Mouse (Mus musculus): ENCODE results near the gene Pde4c. TPM values are rescaled to one million over a fixed set of nuclear protein-coding genes. Genes with fewer than 3 reads are reported as not detected.

Pde4c gene
- polyA plus RNA-seq, 1 experiment from 2014 or later = 0.16 TPM

DNA sequence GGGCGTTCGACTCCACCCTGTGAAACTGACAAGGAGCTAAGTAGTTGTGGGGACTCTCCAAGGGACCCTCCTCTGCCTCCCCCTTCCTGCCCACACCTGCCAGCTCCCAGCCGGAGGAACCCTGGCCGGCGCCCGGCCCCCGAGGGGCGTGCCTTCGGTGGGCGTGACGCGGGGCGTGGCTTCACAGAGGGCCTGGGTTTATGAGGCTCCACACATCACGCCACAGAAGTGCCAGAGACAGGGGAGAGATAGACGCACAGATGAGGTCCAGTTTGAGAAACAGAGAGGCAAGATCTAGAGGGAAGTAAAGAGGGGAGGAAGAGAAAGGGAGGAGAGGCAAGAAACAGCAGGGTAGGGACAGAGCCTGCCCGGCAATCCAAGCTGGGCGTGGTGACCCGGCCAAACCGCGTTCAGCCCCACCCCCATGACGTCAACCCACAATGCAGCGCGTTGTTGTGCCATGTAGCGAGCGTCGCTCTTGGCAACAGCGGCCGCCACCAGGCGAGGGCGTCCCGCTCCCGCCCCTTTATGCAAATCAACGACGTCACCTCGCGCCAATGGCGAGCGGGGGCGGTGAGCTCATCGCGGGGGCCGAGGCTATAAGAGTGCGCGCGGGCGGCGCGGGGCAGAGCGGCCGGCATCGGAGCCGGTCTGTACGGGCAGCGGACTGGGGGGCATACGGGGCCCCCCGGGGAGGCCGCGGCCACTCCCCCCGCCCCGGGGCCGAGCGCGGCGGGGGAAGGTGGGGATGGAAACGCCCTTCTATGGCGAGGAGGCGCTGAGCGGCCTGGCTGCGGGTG lies 25.0 kb upstream of the Pde4c start, which contains the start of gene Jund:
Gene Jund, plus strand, starts transcription at position 640 of the 800 bp plus-strand sequence.
- Histone ChIP-seq H3K27me3 (no peaks in the 10 kb centered on the region), H3K9me3 (no peaks in the 10 kb centered on the region), H3K4me2 (peak within 1 kb of the TSS; percentile 70), H3K9ac (peak within 1 kb of the TSS; percentile 98), H3K4me3 (peak within 1 kb of the TSS; percentile 86), H3K27ac (peak within 1 kb of the TSS; percentile 99), H3K36me3 (no peaks in the 10 kb centered on the region), H3K4me1 (peaks cover 49% of the 10 kb centered on the region)
- WGBS = under 1% methylated on average over 66 of the region's 69 CpGs
- peak; percentile 89 for ATAC-seq (ENCODE audit: borderline replicate concordance, extremely low read depth, low FRiP score, low TSS enrichment)

DNA sequence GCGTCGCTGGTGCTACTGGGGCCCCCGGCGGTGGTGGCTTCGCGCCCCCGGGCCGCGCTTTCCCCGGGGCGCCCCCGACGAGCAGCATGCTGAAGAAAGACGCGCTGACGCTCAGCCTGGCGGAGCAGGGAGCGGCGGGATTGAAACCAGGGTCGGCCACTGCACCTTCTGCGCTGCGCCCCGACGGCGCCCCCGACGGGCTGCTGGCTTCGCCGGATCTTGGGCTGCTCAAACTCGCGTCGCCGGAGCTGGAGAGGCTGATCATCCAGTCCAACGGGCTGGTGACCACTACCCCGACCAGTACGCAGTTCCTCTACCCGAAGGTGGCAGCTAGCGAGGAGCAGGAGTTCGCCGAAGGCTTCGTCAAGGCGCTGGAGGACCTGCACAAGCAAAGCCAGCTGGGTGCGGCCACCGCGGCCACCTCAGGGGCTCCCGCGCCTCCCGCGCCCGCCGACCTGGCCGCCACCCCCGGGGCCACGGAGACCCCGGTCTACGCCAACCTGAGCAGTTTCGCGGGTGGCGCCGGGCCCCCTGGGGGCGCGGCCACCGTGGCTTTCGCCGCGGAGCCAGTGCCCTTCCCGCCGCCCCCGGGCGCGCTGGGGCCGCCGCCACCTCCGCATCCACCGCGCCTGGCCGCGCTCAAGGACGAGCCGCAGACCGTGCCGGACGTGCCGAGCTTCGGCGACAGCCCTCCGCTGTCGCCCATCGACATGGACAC lies 24.2 kb upstream of the Pde4c start:
- peaks cover 45% of the 10 kb centered on the region for H3K4me1 ChIP-seq
- ATAC-seq (ENCODE audit: borderline replicate concordance, extremely low read depth, low FRiP score, low TSS enrichment) = 0 out of 2 replicates have a peak, but pooled peaks have one; percentile 1
- peak overlapping the region; percentile 98 for H3K9ac ChIP-seq

GRCm38 (mm10) chr8:70699834-70700554 lies 23.5 kb upstream of the Pde4c start:
- Histone ChIP-seq H3K36me3 (no peaks in the 10 kb centered on the region), H3K4me1 (peaks cover 44% of the 10 kb centered on the region), H3K4me3 (peak overlapping the region; percentile 86), H3K9me3 (no peaks in the 10 kb centered on the region), H3K27me3 (no peaks in the 10 kb centered on the region), H3K27ac (peak overlapping the region; percentile 99), H3K9ac (peak overlapping the region; percentile 98), H3K4me2 (peak overlapping the region; percentile 70)
- no peak for ATAC-seq (ENCODE audit: borderline replicate concordance, extremely low read depth, low FRiP score, low TSS enrichment)
- under 1% methylated on average over 59 of the region's 59 CpGs for WGBS

More for the DNA sequence above, 24.2 kb upstream of the Pde4c start:
- H3K27ac ChIP-seq = peak overlapping the region; percentile 99
- H3K4me2 ChIP-seq = peak overlapping the region; percentile 70
- H3K27me3 ChIP-seq = no peaks in the 10 kb centered on the region
- under 1% methylated on average over 76 of the region's 89 CpGs for WGBS
- no peaks in the 10 kb centered on the region for H3K36me3 ChIP-seq
- no peaks in the 10 kb centered on the region for H3K9me3 ChIP-seq
- H3K4me3 ChIP-seq = peak overlapping the region; percentile 86

DNA sequence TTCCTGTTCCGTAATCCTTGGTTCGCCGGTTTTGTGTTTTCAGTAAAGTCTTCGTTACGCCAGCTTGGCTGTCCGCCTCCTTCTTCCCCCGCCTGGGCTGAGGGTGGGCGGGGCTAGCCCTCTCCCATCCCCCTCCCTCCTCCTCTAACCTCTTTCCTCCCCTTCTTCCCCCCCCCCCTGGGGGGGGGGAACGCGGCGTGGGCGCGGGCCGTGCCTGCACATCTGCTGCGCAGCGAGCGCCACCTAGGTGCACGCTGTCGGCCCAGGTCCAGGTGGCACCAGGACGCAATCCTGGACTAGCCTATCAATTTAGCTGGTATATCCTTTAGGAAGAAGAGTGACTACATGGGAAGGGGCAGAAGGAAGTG lies 23.0 kb upstream of the Pde4c start:
- Histone ChIP-seq H3K27ac (peak overlapping the region; percentile 99), H3K4me2 (peak overlapping the region; percentile 70), H3K27me3 (no peaks in the 10 kb centered on the region), H3K4me3 (peak overlapping the region; percentile 86), H3K9ac (peak overlapping the region; percentile 98), H3K9me3 (no peaks in the 10 kb centered on the region), H3K4me1 (peaks cover 38% of the 10 kb centered on the region), H3K36me3 (no peaks in the 10 kb centered on the region)
- peak; percentile 21; the same call in 1 of the 2 replicates for ATAC-seq (ENCODE audit: borderline replicate concordance, extremely low read depth, low FRiP score, low TSS enrichment)
- WGBS = 0% methylated on average over 20 of the region's 20 CpGs

DNA sequence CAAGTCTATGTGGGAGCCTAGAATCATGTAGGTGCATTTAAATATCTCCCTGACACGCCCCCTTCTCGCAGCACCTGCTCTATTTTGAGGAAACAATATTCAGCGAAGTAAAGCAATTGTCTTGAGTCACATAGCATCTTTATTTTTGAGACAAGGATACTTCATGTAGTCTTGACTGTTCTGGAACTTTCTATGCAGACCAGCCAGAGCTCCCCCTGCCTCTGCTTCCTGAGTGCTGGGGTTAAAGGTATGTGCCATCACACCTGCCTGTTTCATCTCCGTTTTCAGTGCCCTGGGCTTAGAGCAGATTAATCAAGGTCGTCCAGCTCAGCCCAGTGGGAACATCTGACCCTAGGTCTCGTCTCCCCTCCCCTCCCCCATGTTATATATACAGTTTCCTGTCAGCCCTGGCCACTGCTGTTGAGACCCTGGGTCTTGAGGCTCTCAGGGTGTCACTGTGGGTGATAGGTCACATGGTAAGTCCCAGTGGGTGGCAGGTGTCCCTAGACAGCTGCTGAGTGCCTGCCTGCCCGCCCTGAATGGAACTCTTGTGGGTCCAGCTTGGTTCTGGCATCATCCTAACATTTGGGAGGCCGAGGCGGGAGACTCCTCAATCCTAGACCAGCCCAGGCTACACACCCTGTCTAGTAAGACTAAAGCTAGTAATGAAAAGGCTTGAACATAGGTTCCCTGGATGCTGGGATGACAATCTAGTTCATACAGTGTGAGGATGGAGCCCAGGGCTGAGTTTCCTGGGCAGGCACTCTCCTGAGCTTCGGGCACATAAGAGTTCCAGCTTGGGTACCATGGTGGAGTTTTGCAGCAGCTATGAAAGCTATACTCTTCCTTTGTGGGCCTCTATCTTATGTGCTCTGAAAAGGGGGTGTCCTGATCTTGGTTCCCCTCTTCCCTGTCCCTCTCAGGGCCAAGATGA lies 22.2 kb upstream of the Pde4c start:
- H3K4me1 ChIP-seq = peaks cover 31% of the 10 kb centered on the region
- no peaks in the 10 kb centered on the region for H3K9me3 ChIP-seq
- peak overlapping the region; percentile 98 for H3K9ac ChIP-seq
- no peaks in the 10 kb centered on the region for H3K36me3 ChIP-seq
- 43% methylated on average over 10 of the region's 10 CpGs for WGBS
- peak overlapping the region; percentile 99 for H3K27ac ChIP-seq
- H3K4me3 ChIP-seq = peak overlapping the region; percentile 86
- no peaks in the 10 kb centered on the region for H3K27me3 ChIP-seq
- ATAC-seq (ENCODE audit: borderline replicate concordance, extremely low read depth, low FRiP score, low TSS enrichment) = no peak
- H3K4me2 ChIP-seq = peak overlapping the region; percentile 70

GRCm38 (mm10) chr8:70701982-70702841 lies 21.3 kb upstream of the Pde4c start:
- no peak for ATAC-seq (ENCODE audit: borderline replicate concordance, extremely low read depth, low FRiP score, low TSS enrichment)
- WGBS = 79% methylated on average over 2 of the region's 2 CpGs
- Histone ChIP-seq H3K27me3 (no peaks in the 10 kb centered on the region), H3K4me3 (no peak overlapping the region), H3K27ac (no peak overlapping the region), H3K9me3 (no peaks in the 10 kb centered on the region), H3K9ac (no peak overlapping the region), H3K4me2 (peak overlapping the region; percentile 70; the same call in 1 of the 2 replicates), H3K36me3 (no peaks in the 10 kb centered on the region), H3K4me1 (peaks cover 22% of the 10 kb centered on the region)

- H3K9ac ChIP-seq = no peak overlapping the region
- H3K4me3 ChIP-seq = no peak overlapping the region
- no peak overlapping the region for H3K27ac ChIP-seq
- no peak for ATAC-seq (ENCODE audit: borderline replicate concordance, extremely low read depth, low FRiP score, low TSS enrichment)
- H3K4me1 ChIP-seq = peaks cover 16% of the 10 kb centered on the region
- WGBS = 67% methylated on average over 3 of the region's 3 CpGs
- H3K36me3 ChIP-seq = no peaks in the 10 kb centered on the region
- no peaks in the 10 kb centered on the region for H3K9me3 ChIP-seq
- H3K4me2 ChIP-seq = no peak overlapping the region
- no peaks in the 10 kb centered on the region for H3K27me3 ChIP-seq
These were observed 20.7 kb upstream of the Pde4c start for GRCm38 (mm10) chr8:70702842-70703182.

DNA sequence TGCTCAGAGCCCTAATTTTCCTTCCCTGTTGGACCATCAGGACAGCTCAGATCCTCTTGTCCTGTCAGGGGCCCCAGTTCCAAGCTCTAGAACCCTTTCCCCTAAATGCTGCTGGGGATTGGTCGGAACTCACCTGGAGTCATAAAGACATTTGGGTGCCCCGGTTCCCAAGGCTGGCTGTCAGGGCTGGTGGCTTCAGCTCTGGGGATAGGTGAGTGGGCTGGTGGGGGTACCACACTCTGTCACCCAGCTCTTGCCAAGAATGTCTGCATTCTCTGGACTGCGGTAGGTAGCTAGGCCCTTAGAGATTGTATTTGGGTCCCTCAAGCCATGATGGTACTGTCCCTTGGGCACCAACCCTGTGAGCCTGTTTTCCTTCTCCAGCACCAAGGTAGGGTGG lies 20.2 kb upstream of the Pde4c start, which contains the start of gene Iqcn:
Gene Iqcn, plus strand, starts transcription at position 171 of the 400 bp plus-strand sequence.
- Histone ChIP-seq H3K27ac (no peak within 1 kb of the TSS), H3K9me3 (no peaks in the 10 kb centered on the region), H3K4me2 (no peak within 1 kb of the TSS), H3K4me3 (no peak within 1 kb of the TSS), H3K27me3 (no peaks in the 10 kb centered on the region), H3K4me1 (peaks cover 11% of the 10 kb centered on the region), H3K36me3 (no peaks in the 10 kb centered on the region), H3K9ac (no peak within 1 kb of the TSS)
- no peak for ATAC-seq (ENCODE audit: borderline replicate concordance, extremely low read depth, low FRiP score, low TSS enrichment)
- WGBS = 84% methylated on average over 3 of the region's 3 CpGs

GRCm38 (mm10) chr8:70708281-70708680 lies 15.2 kb upstream of the Pde4c start:
- H3K9me3 ChIP-seq = no peaks in the 10 kb centered on the region
- H3K4me2 ChIP-seq = no peak overlapping the region
- no peaks in the 10 kb centered on the region for H3K36me3 ChIP-seq
- 84% methylated on average over 14 of the region's 14 CpGs for WGBS
- no peak for ATAC-seq (ENCODE audit: borderline replicate concordance, extremely low read depth, low FRiP score, low TSS enrichment)
- H3K27ac ChIP-seq = no peak overlapping the region
- no peaks in the 10 kb centered on the region for H3K4me1 ChIP-seq
- H3K27me3 ChIP-seq = no peaks in the 10 kb centered on the region
- H3K4me3 ChIP-seq = no peak overlapping the region
- no peak overlapping the region for H3K9ac ChIP-seq

DNA sequence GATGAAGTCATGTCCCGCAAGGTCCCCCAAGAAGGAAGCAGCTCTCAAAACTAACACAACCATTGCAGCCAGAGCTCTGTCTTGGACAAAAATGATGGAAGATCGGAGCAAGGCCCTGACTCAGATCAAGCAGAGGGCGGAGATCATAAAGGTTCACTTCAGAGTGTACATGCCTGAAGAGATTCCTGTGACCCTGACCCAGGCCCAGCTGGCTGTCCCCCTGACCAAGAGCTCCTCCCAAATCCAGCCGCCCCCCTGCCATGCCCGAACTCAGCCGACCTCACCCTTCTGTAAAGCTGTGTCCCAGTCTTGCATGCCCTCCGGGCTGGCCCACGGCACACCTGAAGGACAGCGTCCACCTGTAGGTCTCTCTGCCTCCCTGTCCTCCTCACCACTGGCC lies 13.7 kb upstream of the Pde4c start:
- H3K9me3 ChIP-seq = no peaks in the 10 kb centered on the region
- H3K4me3 ChIP-seq = no peak overlapping the region
- H3K27ac ChIP-seq = no peak overlapping the region
- H3K27me3 ChIP-seq = no peaks in the 10 kb centered on the region
- ATAC-seq (ENCODE audit: borderline replicate concordance, extremely low read depth, low FRiP score, low TSS enrichment) = no peak
- H3K4me1 ChIP-seq = no peaks in the 10 kb centered on the region
- 87% methylated on average over 9 of the region's 9 CpGs for WGBS
- H3K36me3 ChIP-seq = no peaks in the 10 kb centered on the region
- H3K9ac ChIP-seq = no peak overlapping the region
- no peak overlapping the region for H3K4me2 ChIP-seq

All from lung, embryonic 15.5 days (tissue).